Mouse (Mus musculus): ENCODE results near the gene Smco4. TPM values are rescaled to one million over a fixed set of nuclear protein-coding genes. Genes with fewer than 3 reads are reported as not detected.
A peak's percentile ranks its signal among the peaks of the same experiment; 100 is the strongest.

Smco4 gene
- total and polyA plus RNA-seq, 2 experiments from 2014 or later: 0.64 to 4.4 TPM

GRCm38 (mm10) chr9:15522887-15523286, 29.7 kb downstream of the Smco4 start:
- no peaks in the 10 kb centered on the region for H3K27me3 ChIP-seq (ENCODE audit: insufficient read depth, low read length)
- DNase-seq (no peak), ATAC-seq (no peak)
- no peaks in the 10 kb centered on the region for H3K36me3 ChIP-seq (ENCODE audit: insufficient read depth)
- H3K4me2 ChIP-seq (ENCODE audit: low read depth): no peak overlapping the region
- H3K27ac ChIP-seq (ENCODE audit: low read depth, low read length): no peak overlapping the region
- H3K4me3 ChIP-seq (ENCODE audit: low read depth, low read length): no peak overlapping the region
- H3K9ac ChIP-seq: no peak overlapping the region
- TF ChIP-seq CTCF (IDR thresholded peaks at IDR 0.05; ENCODE audit: low read depth): no peak
- H3K4me1 ChIP-seq (ENCODE audit: insufficient read depth): no peaks in the 10 kb centered on the region; the same call in 1 of the 2 replicates
- 70% methylated on average over 5 of the region's 5 CpGs for WGBS
- H3K9me3 ChIP-seq (ENCODE audit: low read length): no peaks in the 10 kb centered on the region

GRCm38 (mm10) chr9:15523646-15524045, 30.4 kb downstream of the Smco4 start:
- TF ChIP-seq CTCF (IDR thresholded peaks at IDR 0.05; ENCODE audit: low read depth): no peak
- Histone ChIP-seq H3K4me2 (ENCODE audit: low read depth) (no peak overlapping the region), H3K27ac (ENCODE audit: low read depth, low read length) (no peak overlapping the region), H3K27me3 (ENCODE audit: insufficient read depth, low read length) (no peaks in the 10 kb centered on the region), H3K36me3 (ENCODE audit: insufficient read depth) (no peaks in the 10 kb centered on the region), H3K9me3 (ENCODE audit: low read length) (no peaks in the 10 kb centered on the region), H3K9ac (peak overlapping the region; percentile 7; the same call in 1 of the 2 replicates), H3K4me1 (ENCODE audit: insufficient read depth) (no peaks in the 10 kb centered on the region; the same call in 1 of the 2 replicates), H3K4me3 (ENCODE audit: low read depth, low read length) (no peak overlapping the region)
- WGBS: 87% methylated on average over 6 of the region's 6 CpGs
- DNase-seq: no peak
- no peak for ATAC-seq

GRCm38 (mm10) chr9:15525246-15525645, 32.0 kb downstream of the Smco4 start:
- H3K4me2 ChIP-seq (ENCODE audit: low read depth): no peak overlapping the region
- no peaks in the 10 kb centered on the region for H3K27me3 ChIP-seq (ENCODE audit: insufficient read depth, low read length)
- no peaks in the 10 kb centered on the region for H3K9me3 ChIP-seq (ENCODE audit: low read length)
- no peak overlapping the region for H3K27ac ChIP-seq (ENCODE audit: low read depth, low read length)
- H3K36me3 ChIP-seq (ENCODE audit: insufficient read depth): no peaks in the 10 kb centered on the region
- no peak overlapping the region for H3K9ac ChIP-seq
- no peak overlapping the region for H3K4me3 ChIP-seq (ENCODE audit: low read depth, low read length)
- 66% methylated on average over 8 of the region's 8 CpGs for WGBS
- DNase-seq (no peak), ATAC-seq (no peak)
- H3K4me1 ChIP-seq (ENCODE audit: insufficient read depth): no peaks in the 10 kb centered on the region; the same call in 1 of the 2 replicates
- TF ChIP-seq CTCF (IDR thresholded peaks at IDR 0.05; ENCODE audit: low read depth): no peak

GRCm38 (mm10) chr9:15526539-15526938, 33.3 kb downstream of the Smco4 start:
- DNase-seq (no peak), ATAC-seq (peak; percentile 57; the same call in 1 of the 2 replicates)
- H3K36me3 ChIP-seq (ENCODE audit: insufficient read depth): no peaks in the 10 kb centered on the region
- TF ChIP-seq CTCF (IDR thresholded peaks at IDR 0.05; ENCODE audit: low read depth): no peak
- H3K9me3 ChIP-seq (ENCODE audit: low read length): no peaks in the 10 kb centered on the region
- H3K4me3 ChIP-seq (ENCODE audit: low read depth, low read length): no peak overlapping the region
- H3K27me3 ChIP-seq (ENCODE audit: insufficient read depth, low read length): no peaks in the 10 kb centered on the region
- 43% methylated on average over 7 of the region's 7 CpGs for WGBS
- H3K27ac ChIP-seq (ENCODE audit: low read depth, low read length): no peak overlapping the region
- no peak overlapping the region for H3K9ac ChIP-seq
- H3K4me2 ChIP-seq (ENCODE audit: low read depth): no peak overlapping the region
- no peaks in the 10 kb centered on the region; the same call in 1 of the 2 replicates for H3K4me1 ChIP-seq (ENCODE audit: insufficient read depth)

GRCm38 (mm10) chr9:15527846-15528245, 34.6 kb downstream of the Smco4 start:
- Histone ChIP-seq H3K4me1 (ENCODE audit: insufficient read depth) (no peaks in the 10 kb centered on the region; the same call in 1 of the 2 replicates), H3K27me3 (ENCODE audit: insufficient read depth, low read length) (no peaks in the 10 kb centered on the region), H3K36me3 (ENCODE audit: insufficient read depth) (no peaks in the 10 kb centered on the region), H3K9ac (no peak overlapping the region), H3K9me3 (ENCODE audit: low read length) (no peaks in the 10 kb centered on the region), H3K27ac (ENCODE audit: low read depth, low read length) (no peak overlapping the region), H3K4me3 (ENCODE audit: low read depth, low read length) (no peak overlapping the region), H3K4me2 (ENCODE audit: low read depth) (no peak overlapping the region)
- TF ChIP-seq CTCF (IDR thresholded peaks at IDR 0.05; ENCODE audit: low read depth): no peak
- no peak for DNase-seq
- 52% methylated on average over 6 of the region's 6 CpGs for WGBS
- ATAC-seq: no peak

- H3K36me3 ChIP-seq (ENCODE audit: insufficient read depth): no peaks in the 10 kb centered on the region
- H3K27ac ChIP-seq (ENCODE audit: low read depth, low read length): no peak overlapping the region
- H3K4me3 ChIP-seq (ENCODE audit: low read depth, low read length): no peak overlapping the region
- TF ChIP-seq CTCF (IDR thresholded peaks at IDR 0.05; ENCODE audit: low read depth): no peak
- H3K4me2 ChIP-seq (ENCODE audit: low read depth): no peak overlapping the region
- DNase-seq (no peak), ATAC-seq (no peak)
- no peaks in the 10 kb centered on the region for H3K4me1 ChIP-seq (ENCODE audit: insufficient read depth)
- WGBS: 85% methylated on average over 7 of the region's 7 CpGs
- H3K9ac ChIP-seq: no peak overlapping the region
- H3K27me3 ChIP-seq (ENCODE audit: insufficient read depth, low read length): no peaks in the 10 kb centered on the region
- H3K9me3 ChIP-seq (ENCODE audit: low read length): no peaks in the 10 kb centered on the region
Measured at GRCm38 (mm10) chr9:15528368-15528767, 35.1 kb downstream of the Smco4 start.

GRCm38 (mm10) chr9:15529275-15529964, 36.2 kb downstream of the Smco4 start:
- Histone ChIP-seq H3K9me3 (ENCODE audit: low read length) (no peaks in the 10 kb centered on the region), H3K27ac (ENCODE audit: low read depth, low read length) (no peak overlapping the region), H3K4me2 (ENCODE audit: low read depth) (no peak overlapping the region), H3K27me3 (ENCODE audit: insufficient read depth, low read length) (no peaks in the 10 kb centered on the region), H3K4me1 (ENCODE audit: insufficient read depth) (no peaks in the 10 kb centered on the region), H3K36me3 (ENCODE audit: insufficient read depth) (no peaks in the 10 kb centered on the region), H3K4me3 (ENCODE audit: low read depth, low read length) (no peak overlapping the region), H3K9ac (no peak overlapping the region)
- 37% methylated on average over 8 of the region's 8 CpGs for WGBS
- ATAC-seq (no peak), DNase-seq (no peak)
- TF ChIP-seq CTCF (IDR thresholded peaks at IDR 0.05; ENCODE audit: low read depth): no peak
